Mouse (Mus musculus): ENCODE measurements around the gene Ablim1.

DNA sequence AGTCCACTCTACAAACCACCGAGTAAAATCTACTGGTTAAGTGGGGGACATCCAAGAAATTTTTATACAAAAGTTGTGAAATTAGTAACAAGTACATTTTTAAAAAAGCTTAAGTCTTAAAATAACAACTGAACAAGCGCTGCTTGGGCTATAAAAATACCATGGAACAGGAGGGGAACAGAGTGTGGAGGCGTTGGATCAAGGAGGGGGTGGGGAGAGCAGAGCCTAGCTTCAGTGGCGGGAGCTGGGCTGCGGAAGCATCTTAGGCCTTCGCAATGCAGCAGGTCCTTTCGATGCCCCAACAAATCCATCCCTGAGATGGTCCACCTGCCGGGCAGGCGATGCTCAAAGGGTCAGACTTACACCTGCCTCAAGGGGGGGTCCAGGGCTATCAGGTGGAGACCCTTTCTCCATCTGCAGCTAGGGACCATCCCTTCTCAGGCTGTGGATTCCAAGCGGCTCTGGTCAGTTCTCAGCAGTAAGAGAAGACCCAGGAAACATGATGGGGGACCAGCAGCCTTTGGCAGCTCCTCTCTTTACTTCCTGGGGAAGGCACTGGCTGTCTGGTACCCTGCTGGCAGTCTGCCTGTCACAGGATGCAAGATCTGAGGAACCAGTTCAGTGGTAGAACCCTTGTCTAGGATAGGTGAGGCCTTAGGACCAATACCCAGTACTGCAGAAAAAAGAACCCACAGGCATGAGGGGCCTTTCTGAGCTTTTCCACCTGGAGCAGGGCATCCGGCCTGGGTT is 152.6 kb downstream of the Ablim1 start:
- no peak for TF ChIP-seq CTCF (IDR thresholded peaks at IDR 0.05; ENCODE audit: control insufficient read depth, insufficient read depth, insufficient read length)
- no peak for TF ChIP-seq USF1 (IDR thresholded peaks at IDR 0.05; ENCODE audit: low read depth)
- no peak for TF ChIP-seq MYOG (IDR thresholded peaks at IDR 0.05; ENCODE audit: control insufficient read depth, extremely low read depth, insufficient read length)
- TF ChIP-seq MAX (IDR thresholded peaks at IDR 0.05): no peak
- TF ChIP-seq FOSL1 (IDR thresholded peaks at IDR 0.05; ENCODE audit: insufficient read depth, low read length, poor library complexity, severe bottlenecking): no peak
- no peak for TF ChIP-seq CEBPB (IDR thresholded peaks at IDR 0.05; ENCODE audit: low read depth)

Data from C2C12 (cell line).